Mouse (Mus musculus) testis, adult 2 months (tissue): Measurements from ENCODE around the gene Gm5868.

ENCODE experiments used
- CTCF ChIP-seq: fragments of 200-500 bp; IDR thresholded peaks from 2 replicates; pipeline ENCODE4 v1.5.1; 2012; ENCODE audit warnings: low read depth, mild to moderate bottlenecking, inconsistent platforms, low read length, moderate library complexity; ENCODE audit not compliant: control insufficient read depth, insufficient read depth, insufficient replicate concordance
- POLR2A ChIP-seq: fragments of 200-500 bp; IDR thresholded peaks from 2 replicates; pipeline ENCODE4 v1.6.1; 2012; ENCODE audit warnings: low read depth, mild to moderate bottlenecking, inconsistent platforms, low read length, moderate library complexity; ENCODE audit not compliant: control insufficient read depth

- no peak for TF ChIP-seq POLR2A
- no peak for TF ChIP-seq CTCF
These were observed 15.8 kb upstream of the Gm5868 start for GRCm38 (mm10) chr5:72603138-72603537.
